Mouse (Mus musculus) bone marrow macrophage, adult 2 months (primary cell): ENCODE data around the gene Map1a. TPM values are rescaled to one million over a fixed set of nuclear protein-coding genes. Genes with fewer than 3 reads are reported as not detected.
A peak's percentile ranks its signal among the peaks of the same experiment; 100 is the strongest.

Source experiments
- H3K27ac ChIP-seq: 2 replicates; pipeline ENCODE4 v1.5.1; 2012; ENCODE audit warnings: low read depth, low read length; ENCODE audit not compliant: insufficient read depth
- H3K4me1 ChIP-seq: 2 replicates; pipeline ENCODE4 v1.6.1; 2012; ENCODE audit warnings: low read length; ENCODE audit not compliant: control insufficient read depth, insufficient read depth
- H3K4me3 ChIP-seq: 2 replicates; pipeline ENCODE4 v1.5.1; 2012; ENCODE audit warnings: mild to moderate bottlenecking, low read length, moderate library complexity; ENCODE audit not compliant: insufficient read depth
- CTCF ChIP-seq: IDR thresholded peaks from 2 replicates; pipeline ENCODE4 v1.5.1; 2012; ENCODE audit warnings: low read depth, mild to moderate bottlenecking, low read length, moderate library complexity
- POLR2A ChIP-seq: IDR thresholded peaks from 2 replicates; pipeline ENCODE4 v1.6.1; 2012; ENCODE audit warnings: mild to moderate bottlenecking, low read depth, low read length, borderline replicate concordance
- polyA plus RNA-seq: library from polyadenylated mRNA; stranded (reverse); fragments of >200 nt; gene quantifications from 2 replicates; pipeline ENCODE4 v1.2.4, GENCODE M21; 2012; ENCODE audit not compliant: missing spikeins, insufficient read depth, insufficient read length

Map1a gene
- polyA plus RNA-seq, 1 experiment = 0.66 TPM

- no peak for TF ChIP-seq CTCF
- no peak for TF ChIP-seq POLR2A
- Histone ChIP-seq H3K4me3 (peak overlapping the region; percentile 27; the same call in 1 of the 2 replicates), H3K4me1 (peaks cover 6% of the 10 kb centered on the region), H3K27ac (no peak overlapping the region)
These were observed 19.6 kb downstream of the Map1a start for GRCm38 (mm10) chr2:121308997-121309416.

DNA sequence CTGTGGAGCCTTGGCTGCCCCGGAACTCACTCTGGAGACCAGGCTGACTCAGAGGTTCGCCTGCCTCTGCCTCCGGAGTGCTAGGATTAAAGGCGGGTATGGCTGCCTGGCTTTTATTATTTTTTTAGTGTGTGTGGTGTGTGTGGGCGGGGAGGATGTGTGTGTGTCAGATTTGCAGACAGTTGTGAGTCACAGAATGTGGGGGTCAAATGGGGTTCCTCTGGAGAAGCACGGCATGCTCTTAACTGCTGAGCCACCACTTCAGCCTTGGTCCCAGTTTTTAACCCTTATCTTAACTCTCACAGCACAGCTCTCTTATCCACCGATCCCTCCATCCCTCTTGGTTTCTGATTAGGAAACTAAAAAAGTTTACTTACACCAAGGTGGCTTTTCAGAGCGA lies 26.9 kb downstream of the Map1a start:
- H3K27ac ChIP-seq = no peak overlapping the region
- H3K4me1 ChIP-seq = peaks cover 10% of the 10 kb centered on the region
- no peak overlapping the region for H3K4me3 ChIP-seq
- no peak for TF ChIP-seq CTCF
- TF ChIP-seq POLR2A = no peak

GRCm38 (mm10) chr2:121323041-121323440 lies 33.6 kb downstream of the Map1a start:
- Histone ChIP-seq H3K4me3 (no peak overlapping the region), H3K27ac (no peak overlapping the region), H3K4me1 (no peaks in the 10 kb centered on the region)
- no peak for TF ChIP-seq CTCF
- no peak for TF ChIP-seq POLR2A

- no peaks in the 10 kb centered on the region for H3K4me1 ChIP-seq
- no peak overlapping the region for H3K4me3 ChIP-seq
- no peak for TF ChIP-seq POLR2A
These were observed 34.5 kb downstream of the Map1a start for GRCm38 (mm10) chr2:121323693-121324470.

DNA sequence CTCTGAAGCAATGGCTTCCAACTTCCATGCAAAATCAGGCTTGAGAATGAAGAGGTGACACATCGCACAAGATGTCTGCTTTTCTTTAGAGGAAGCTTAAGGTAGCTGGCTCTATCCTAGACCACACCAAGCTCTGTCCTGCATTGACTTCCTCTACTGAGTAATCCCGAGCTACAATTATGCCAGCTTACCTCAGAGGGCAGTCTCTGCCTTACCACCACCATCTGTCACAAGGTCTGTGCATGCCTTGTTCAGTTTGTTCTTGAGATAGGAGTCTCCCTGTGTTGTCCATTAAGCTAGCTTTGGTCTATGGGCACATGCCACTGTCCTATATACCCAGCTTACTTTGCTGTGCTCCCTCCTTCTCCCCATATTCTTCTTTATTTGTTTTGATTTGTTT lies 40.1 kb downstream of the Map1a start:
- Histone ChIP-seq H3K4me3 (no peak overlapping the region), H3K27ac (no peak overlapping the region), H3K4me1 (peaks cover 4% of the 10 kb centered on the region)
- TF ChIP-seq POLR2A = no peak

More at GRCm38 (mm10) chr2:121323693-121324470, 34.5 kb downstream of the Map1a start:
- no peak overlapping the region for H3K27ac ChIP-seq

DNA sequence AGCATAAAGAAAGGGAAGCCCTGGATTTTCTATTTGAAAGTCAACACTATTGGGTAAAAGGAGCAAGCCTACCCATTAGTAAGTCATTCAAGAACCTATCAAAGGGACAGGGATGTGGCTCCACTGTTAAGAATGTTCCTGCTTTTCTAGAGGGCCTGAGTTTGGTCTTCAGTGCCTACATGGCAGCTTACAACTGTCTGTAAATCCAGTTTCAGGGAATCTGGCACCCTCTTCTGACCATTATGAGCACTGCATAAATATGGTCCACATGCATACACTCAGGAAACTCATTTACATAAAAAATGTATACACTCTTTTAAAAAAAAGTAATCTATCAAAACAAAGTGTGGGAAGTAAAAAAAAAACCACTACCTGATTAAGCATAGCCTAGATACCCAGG lies 49.7 kb downstream of the Map1a start:
- Histone ChIP-seq H3K27ac (no peak overlapping the region), H3K4me3 (no peak overlapping the region), H3K4me1 (no peaks in the 10 kb centered on the region)
- TF ChIP-seq CTCF (no peak), POLR2A (no peak)

- Histone ChIP-seq H3K4me3 (no peak overlapping the region), H3K27ac (no peak overlapping the region), H3K4me1 (peaks cover 13% of the 10 kb centered on the region)
- TF ChIP-seq POLR2A = no peak
- no peak for TF ChIP-seq CTCF
These were observed 63.8 kb downstream of the Map1a start for GRCm38 (mm10) chr2:121353156-121353555.

- no peak for TF ChIP-seq POLR2A
- no peak for TF ChIP-seq CTCF
- Histone ChIP-seq H3K4me1 (peaks cover 13% of the 10 kb centered on the region), H3K4me3 (peak overlapping the region; percentile 95), H3K27ac (no peak overlapping the region)
These were observed 65.0 kb downstream of the Map1a start for GRCm38 (mm10) chr2:121354378-121354777.

- Histone ChIP-seq H3K4me1 (peaks cover 13% of the 10 kb centered on the region), H3K4me3 (peak within 1 kb of the TSS; percentile 95), H3K27ac (no peak within 1 kb of the TSS)
- peak; percentile 32; the same call in 1 of the 2 replicates for TF ChIP-seq CTCF
- TF ChIP-seq POLR2A = no peak
These were observed 65.6 kb downstream of the Map1a start, which contains the start of gene Ppip5k1 for GRCm38 (mm10) chr2:121354820-121355592. TSS of gene Ppip5k1 (minus strand) at chr2:121355396.

DNA sequence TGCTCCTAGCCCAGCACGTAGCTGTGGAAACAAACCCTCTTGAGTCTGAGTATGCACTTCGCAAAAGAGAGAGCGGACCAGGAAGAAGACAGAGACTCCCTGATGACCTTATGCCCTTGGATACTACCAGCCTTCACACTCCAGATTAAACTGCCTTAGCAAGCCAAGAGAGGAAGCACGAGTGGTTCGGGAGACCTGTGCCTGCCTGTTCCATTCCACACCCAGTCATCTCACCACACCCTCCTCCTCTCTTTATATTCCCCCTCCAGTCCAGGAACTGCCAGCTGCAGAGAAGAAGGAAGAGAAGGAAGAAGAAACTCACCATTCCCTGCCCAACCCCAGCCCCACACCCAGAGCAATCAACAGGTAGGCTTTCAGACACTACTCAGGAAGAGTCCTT lies 68.1 kb downstream of the Map1a start, which contains the start of gene Ckmt1:
Gene Ckmt1, plus strand, starts transcription at position 221 of the 400 bp plus-strand sequence.
- no peak within 1 kb of the TSS for H3K4me3 ChIP-seq
- TF ChIP-seq CTCF = no peak
- no peak for TF ChIP-seq POLR2A
- H3K27ac ChIP-seq = no peak within 1 kb of the TSS
- peaks cover 13% of the 10 kb centered on the region for H3K4me1 ChIP-seq
